Mouse (Mus musculus): ENCODE results near the gene Extl1.

GRCm38 (mm10) chr4:134321524-134321923, 62.1 kb downstream of the Extl1 start:
- TF ChIP-seq CTCF (IDR thresholded peaks at IDR 0.05; ENCODE audit: extremely low read depth, insufficient read depth, low read length) (no peak), POLR2A (IDR thresholded peaks at IDR 0.05; ENCODE audit: extremely low read depth, insufficient read depth, low read length) (no peak)
